Comparison of ENCODE assay signal across 15 mouse cellular contexts in genomic region chr7:131696889-131697288, GRCm38 (mm10).
A peak's percentile ranks its signal among the peaks of the same experiment; 100 is the strongest.
DNase-seq lines count a peak whose midpoint lies in the region; TF ChIP-seq lines count a peak whose summit lies in the region.
"Had no signal": no experiment of that assay in that cellular context is flagged by ENCODE, and none has a peak within 500 bp of the region (broad histone marks: within the 10 kb centered on the region; RNA-seq: fewer than 3 reads in every experiment).

No protein-coding gene starts in this region.

- TF ChIP-seq CTCF in brain, embryonic 14.5 days (IDR thresholded peaks at IDR 0.05; ENCODE audit: borderline replicate concordance, extremely low read depth, insufficient read depth, insufficient read length) = no peak

- DNase-seq in heart, adult 11 months = peak; percentile 62
- DNase-seq in heart, postnatal 36 days = no peak
- DNase-seq in ES-CJ7 (ENCODE audit: low read depth, low spot score) = peak; percentile 18
- peak; percentile 55 for DNase-seq in brain, embryonic 14.5 days (ENCODE audit: low read depth)
- peak; percentile 39 for DNase-seq in mesoderm, embryonic 11.5 days (ENCODE audit: low read depth, low spot score)
- DNase-seq in left cerebral cortex, adult 18-20 months (ENCODE audit: low spot score in 2 of 2) = no peak
- DNase-seq in thymus, postnatal 36 days = no peak
- DNase-seq: adrenal gland, adult 8-10 months; cerebellum, adult 11 months; cerebellum, postnatal 14 days; kidney, adult 2 months; kidney, postnatal 4 days; lung, adult 18-20 months; midbrain, embryonic 14.5 days; right cerebral cortex, postnatal 4 days had no signal

- intact Hi-C loops in heart, postnatal 36 days (cut with DNase I) = no loop called here

- TF ChIP-seq POLR2A in brain, embryonic 14.5 days (IDR thresholded peaks at IDR 0.05; ENCODE audit: borderline replicate concordance, extremely low read depth, insufficient read depth, insufficient read length, poor library complexity, severe bottlenecking) = no peak

Comparison
In these comparisons a context has a peak if more than half of its experiments do, and no peak if none do; other contexts are left out.
1. DNase-seq: peak in heart, adult 11 months (single experiment), ES-CJ7 (single experiment), brain, embryonic 14.5 days (single experiment) and mesoderm, embryonic 11.5 days (single experiment); none in heart, postnatal 36 days (0 of 2), left cerebral cortex, adult 18-20 months (0 of 2) and thymus, postnatal 36 days (0 of 2).